Mouse (Mus musculus) kidney, postnatal 0 days (tissue): ENCODE measurements around the gene Tbc1d9b. TPM values are rescaled to one million over a fixed set of nuclear protein-coding genes. Genes with fewer than 3 reads are reported as not detected.
A peak's percentile ranks its signal among the peaks of the same experiment; 100 is the strongest.

Experiments used
- ATAC-seq: fragments of 200-750 bp; cut with Nextera tagmentation; replicated peaks from 2 replicates; pipeline ENCODE4 v1.8.0; 2017; ENCODE audit warnings: low read depth, moderate number of reproducible peaks, moderate TSS enrichment, moderate library complexity; ENCODE audit not compliant: low FRiP score
- DNase-seq: peaks from one replicate; pipeline ENCODE4 v3.0.0-alpha.2; 2016; ENCODE audit warnings: low spot score
- H3K27ac ChIP-seq: fragments of 300-500 bp; sonication (generic); 2 replicates; pipeline ENCODE4 v1.5.1; 2014; ENCODE audit warnings: mild to moderate bottlenecking
- H3K27me3 ChIP-seq: fragments of 300-500 bp; sonication (generic); 2 replicates; pipeline ENCODE4 v1.6.1; 2014; ENCODE audit warnings: low read length, mixed read lengths; ENCODE audit not compliant: insufficient read depth
- H3K36me3 ChIP-seq: fragments of 300-500 bp; sonication (generic); 2 replicates; pipeline ENCODE4 v1.6.1; 2014; ENCODE audit warnings: low read length, mixed read lengths; ENCODE audit not compliant: insufficient read depth
- H3K4me1 ChIP-seq: fragments of 300-500 bp; sonication (generic); replicated peaks from 2 replicates; pipeline ENCODE4 v1.6.1; 2014; ENCODE audit warnings: antibody characterized with exemption, low read length, mixed read lengths; ENCODE audit not compliant: insufficient read depth
- H3K4me2 ChIP-seq: fragments of 300-500 bp; sonication (generic); 2 replicates; pipeline ENCODE4 v1.6.1; 2014; ENCODE audit warnings: mild to moderate bottlenecking, low read length, moderate library complexity, mixed read lengths
- H3K4me3 ChIP-seq: fragments of 300-500 bp; sonication (generic); replicated peaks from 2 replicates; pipeline ENCODE4 v1.5.1; 2014; ENCODE audit warnings: low read depth, low read length
- H3K9ac ChIP-seq: fragments of 300-500 bp; sonication (generic); 2 replicates; pipeline ENCODE4 v1.6.1; 2014; ENCODE audit warnings: low read depth, low read length
- H3K9me3 ChIP-seq: fragments of 300-500 bp; sonication (generic); replicated peaks from 2 replicates; pipeline ENCODE4 v1.6.1; 2016; ENCODE audit warnings: low read length, inconsistent platforms, mixed read lengths
- CTCF ChIP-seq: IDR thresholded peaks from 2 replicates; pipeline ENCODE4 v1.5.1; 2016; ENCODE audit warnings: antibody characterized with exemption, low read depth, mild to moderate bottlenecking, moderate library complexity
- WGBS: fragments of 180-500 bp; shearing (Covaris S2); extraction: QIAGEN DNeasy Blood & Tissue Kit; methylation state at CpG from one replicate; pipeline ENCODE4 v1.1.7; 2014; 5-methylcytosine and 5-hydroxymethylcytosine counted together
- polyA plus RNA-seq: library from polyadenylated mRNA; unstranded; fragments of >200 nt; fragmentation: Nextera tagmentation; extraction: Ambion mirVana; gene quantifications from 2 replicates; pipeline ENCODE4 v1.2.1, GENCODE M21; 2015

Tbc1d9b gene
- polyA plus RNA-seq, 1 experiment from 2014 or later, result 28.5 TPM

DNA sequence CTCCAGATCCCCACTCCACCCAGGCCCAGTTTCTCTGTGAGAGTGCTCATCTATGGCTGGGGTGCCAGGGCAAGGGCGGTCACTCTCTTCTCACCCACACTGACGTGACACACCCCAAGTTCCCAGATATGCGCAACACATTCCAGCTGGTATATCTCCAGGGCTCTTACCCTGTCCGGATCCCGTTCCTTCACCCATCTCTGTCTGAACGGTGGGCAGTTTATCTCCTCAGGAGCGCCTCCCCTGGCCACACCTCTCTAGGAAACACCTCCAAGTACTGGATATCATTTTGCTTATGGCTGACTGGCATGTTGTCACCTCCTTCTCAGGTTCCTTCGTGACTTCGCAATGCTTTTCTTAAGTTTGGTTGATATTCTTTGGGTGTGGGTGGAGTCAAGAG is 84.4 kb downstream of the Tbc1d9b start:
- Histone ChIP-seq H3K4me2 (peak overlapping the region; percentile 27; the same call in 1 of the 2 replicates), H3K4me3 (no peak overlapping the region)
- WGBS, result 25% methylated on average over 9 of the region's 9 CpGs

GRCm38 (mm10) chr11:50216724-50217366 is 85.6 kb downstream of the Tbc1d9b start:
- Histone ChIP-seq H3K9ac (no peak overlapping the region), H3K4me3 (no peak overlapping the region), H3K27ac (no peak overlapping the region), H3K9me3 (no peaks in the 10 kb centered on the region), H3K36me3 (no peaks in the 10 kb centered on the region), H3K27me3 (no peaks in the 10 kb centered on the region), H3K4me1 (peaks cover 19% of the 10 kb centered on the region), H3K4me2 (no peak overlapping the region)
- TF ChIP-seq CTCF, result no peak
- DNase-seq (no peak), ATAC-seq (no peak)
- 80% methylated on average over 4 of the region's 4 CpGs for WGBS

More for the DNA sequence above, 84.4 kb downstream of the Tbc1d9b start:
- Histone ChIP-seq H3K36me3 (no peaks in the 10 kb centered on the region), H3K9ac (0 out of 2 replicates have a peak overlapping the region, but pooled peaks have one; percentile 35), H3K4me1 (peaks cover 19% of the 10 kb centered on the region), H3K9me3 (no peaks in the 10 kb centered on the region), H3K27ac (no peak overlapping the region), H3K27me3 (no peaks in the 10 kb centered on the region)
- TF ChIP-seq CTCF, result peak; percentile 21; the same call in 1 of the 2 replicates
- no peak for DNase-seq
- no peak for ATAC-seq

- WGBS, result 39% methylated on average over 4 of the region's 4 CpGs
- Histone ChIP-seq H3K9ac (no peak overlapping the region), H3K4me1 (peaks cover 14% of the 10 kb centered on the region), H3K9me3 (no peaks in the 10 kb centered on the region), H3K27me3 (no peaks in the 10 kb centered on the region), H3K36me3 (no peaks in the 10 kb centered on the region), H3K4me3 (no peak overlapping the region), H3K27ac (no peak overlapping the region; the same call in 1 of the 2 replicates), H3K4me2 (no peak overlapping the region)
- TF ChIP-seq CTCF, result no peak
- no peak for ATAC-seq
- DNase-seq, result peak; percentile 53
These were observed 86.6 kb downstream of the Tbc1d9b start for GRCm38 (mm10) chr11:50217811-50218210.

GRCm38 (mm10) chr11:50219833-50220232 is 88.6 kb downstream of the Tbc1d9b start:
- Histone ChIP-seq H3K27ac (no peak overlapping the region), H3K9me3 (no peaks in the 10 kb centered on the region), H3K4me1 (peaks cover 20% of the 10 kb centered on the region), H3K4me2 (no peak overlapping the region), H3K4me3 (no peak overlapping the region), H3K27me3 (no peaks in the 10 kb centered on the region), H3K36me3 (no peaks in the 10 kb centered on the region), H3K9ac (no peak overlapping the region)
- WGBS, result 47% methylated on average over 2 of the region's 2 CpGs
- ATAC-seq (no peak), DNase-seq (no peak)
- TF ChIP-seq CTCF, result peak; percentile 44

Other genes starting within 250 kb of the Tbc1d9b start
- 0.10 and 0.18 TPM in 2 replicates for gene Rasgef1c, start 229.6 kb upstream of the Tbc1d9b start, polyA plus RNA-seq
- gene Rnf130, start 106.0 kb upstream of the Tbc1d9b start, polyA plus RNA-seq, result 104 TPM in 2 replicates
- 20.8 and 22.9 TPM in 2 replicates for gene Mrnip, start 43.0 kb downstream of the Tbc1d9b start, polyA plus RNA-seq
- 326 and 333 TPM in 2 replicates for gene Sqstm1, start 79.4 kb downstream of the Tbc1d9b start, polyA plus RNA-seq
- gene Mgat4b, start 79.5 kb downstream of the Tbc1d9b start, polyA plus RNA-seq, result 53.4 and 62.1 TPM in 2 replicates
- 8.5 and 9.6 TPM in 2 replicates for gene Ltc4s, start 107.2 kb downstream of the Tbc1d9b start, polyA plus RNA-seq
- gene Maml1, start 160.9 kb downstream of the Tbc1d9b start, polyA plus RNA-seq, result 5.0 and 6.0 TPM in 2 replicates
- 302 and 330 TPM in 2 replicates for gene Canx, start 194.3 kb downstream of the Tbc1d9b start, polyA plus RNA-seq
- 1.4 and 1.5 TPM in 2 replicates for gene Cby3, start 223.1 kb downstream of the Tbc1d9b start, polyA plus RNA-seq
- 294 and 309 TPM in 2 replicates for gene Hnrnph1, start 245.6 kb downstream of the Tbc1d9b start, polyA plus RNA-seq